Mouse (Mus musculus): ENCODE results near the gene Serpina3n. TPM values are rescaled to one million over a fixed set of nuclear protein-coding genes. Genes with fewer than 3 reads are reported as not detected.
"Not testable (repeated sequence)": the region's sequence is repeated elsewhere in the genome, so short reads cannot be mapped to it uniquely, and the experiment has no call there.

Gene Serpina3n
- total RNA-seq (2021): under 1 TPM; 0.50 to 0.54 TPM

- no peak for DNase-seq
These were observed at the start of gene Serpina3n for GRCm38 (mm10) chr12:104406454-104406885. Serpina3n (plus strand) TSS chr12:104406729.

GRCm38 (mm10) chr12:104369986-104370385 is 36.5 kb upstream of the Serpina3n start:
- DNase-seq: no peak

GRCm38 (mm10) chr12:104377179-104377578 is 29.4 kb upstream of the Serpina3n start:
- not testable (repeated sequence) for DNase-seq

- DNase-seq: not testable (repeated sequence)
These were observed 28.2 kb upstream of the Serpina3n start for GRCm38 (mm10) chr12:104378351-104378750.

- DNase-seq: not testable (repeated sequence)
These were observed 27.7 kb upstream of the Serpina3n start for GRCm38 (mm10) chr12:104378815-104379214.

- DNase-seq: no peak
These were observed 26.7 kb upstream of the Serpina3n start for GRCm38 (mm10) chr12:104379856-104380255.

GRCm38 (mm10) chr12:104381071-104381604 is 25.4 kb upstream of the Serpina3n start:
- not testable (repeated sequence) for DNase-seq

GRCm38 (mm10) chr12:104385987-104386386 is 20.5 kb upstream of the Serpina3n start:
- not testable (repeated sequence) for DNase-seq

GRCm38 (mm10) chr12:104386878-104387277 is 19.7 kb upstream of the Serpina3n start:
- DNase-seq: not testable (repeated sequence)

- DNase-seq: no peak
These were observed 18.1 kb upstream of the Serpina3n start for GRCm38 (mm10) chr12:104388477-104388876.

GRCm38 (mm10) chr12:104391057-104391456 is 15.5 kb upstream of the Serpina3n start:
- not testable (repeated sequence) for DNase-seq

GRCm38 (mm10) chr12:104403968-104404367 is 2.6 kb upstream of the Serpina3n start:
- DNase-seq: no peak

- no peak for DNase-seq
These were observed 6.0 kb downstream of the Serpina3n start for GRCm38 (mm10) chr12:104412507-104412906.

GRCm38 (mm10) chr12:104414576-104414975 is 8.0 kb downstream of the Serpina3n start:
- DNase-seq: no peak

- peak; percentile 60 for DNase-seq
These were observed 9.2 kb downstream of the Serpina3n start for GRCm38 (mm10) chr12:104415625-104416315.

GRCm38 (mm10) chr12:104418340-104419135 is 12.0 kb downstream of the Serpina3n start:
- peak; percentile 90 for DNase-seq

GRCm38 (mm10) chr12:104419136-104419462 is 12.6 kb downstream of the Serpina3n start:
- no peak for DNase-seq

- peak; percentile 68 for DNase-seq
These were observed 16.3 kb downstream of the Serpina3n start for GRCm38 (mm10) chr12:104422615-104423392.

GRCm38 (mm10) chr12:104425591-104425990 is 19.1 kb downstream of the Serpina3n start:
- DNase-seq: no peak

- peak; percentile 60 for DNase-seq
These were observed 20.4 kb downstream of the Serpina3n start for GRCm38 (mm10) chr12:104426915-104427314.

- DNase-seq: no peak
These were observed 24.8 kb downstream of the Serpina3n start for GRCm38 (mm10) chr12:104431359-104431758.

GRCm38 (mm10) chr12:104433214-104433613 is 26.7 kb downstream of the Serpina3n start:
- DNase-seq: no peak

All from heart, postnatal 4 days (tissue).